Mouse (Mus musculus) left cerebral cortex, adult 18-20 months (tissue): Measurements from ENCODE around the gene Cacfd1. TPM values are rescaled to one million over a fixed set of nuclear protein-coding genes. Genes with fewer than 3 reads are reported as not detected.

Experiments used
- DNase-seq, 2 experiments: peaks; one replicate each; pipeline ENCODE4 v3.0.0; 2021 to 2022; ENCODE audit warnings: low spot score in 2 of 2, mixed read lengths in 1 of 2
- total RNA-seq, 2 experiments: library from RNA; stranded (reverse); gene quantifications; 2 replicates each; pipeline ENCODE4 v1.2.3; 2021

Gene Cacfd1
- total RNA-seq, 2 experiments from 2014 or later: 46.8 to 47.0 TPM

- DNase-seq: peak in 1 of 2 experiments; percentile 34
Measured at GRCm38 (mm10) chr2:27070247-27070813, 60.6 kb downstream of the Cacfd1 start.

Other genes starting within 250 kb of the Cacfd1 start
- gene Abo, start 144.9 kb upstream of the Cacfd1 start, total RNA-seq: not detected
- 10 to 100 TPM; 27.1 to 29.1 TPM for gene Surf6, start 107.0 kb upstream of the Cacfd1 start, total RNA-seq
- 10 to 100 TPM; 42.5 to 49.2 TPM for gene Med22, start 99.2 kb upstream of the Cacfd1 start, total RNA-seq
- gene Rpl7a, start 99.2 kb upstream of the Cacfd1 start, total RNA-seq: 100 to 1,000 TPM; 228 to 233 TPM
- gene Surf2, start 93.6 kb upstream of the Cacfd1 start, total RNA-seq: 10 to 100 TPM; 35.3 to 39.9 TPM
- gene Surf1, start 93.4 kb upstream of the Cacfd1 start, total RNA-seq: 100 to 1,000 TPM; 106 to 118 TPM
- 10 to 100 TPM; 44.9 to 52.7 TPM for gene Surf4, start 76.0 kb upstream of the Cacfd1 start, total RNA-seq
- not detected for gene Stkld1, start 75.9 kb upstream of the Cacfd1 start, total RNA-seq
- 10 to 100 TPM; 55.5 to 66.5 TPM for gene Rexo4, start 45.5 kb upstream of the Cacfd1 start, total RNA-seq
- gene Adamts13, start 36.5 kb upstream of the Cacfd1 start, total RNA-seq: 1 to 10 TPM; 1.3 to 2.7 TPM
- 10 to 100 TPM; 21.5 to 27.5 TPM for gene Slc2a6, start 18.1 kb downstream of the Cacfd1 start, total RNA-seq
- gene Mymk, start 62.3 kb downstream of the Cacfd1 start, total RNA-seq: under 1 TPM; 0.52 to 1.00 TPM
- 10 to 100 TPM; 15.5 to 21.8 TPM for gene Adamtsl2, start 69.5 kb downstream of the Cacfd1 start, total RNA-seq
- 100 to 1,000 TPM in 1 of 2 experiments, 10 to 100 TPM in 1; 98.9 to 107 TPM for gene Fam163b, start 132.6 kb downstream of the Cacfd1 start, total RNA-seq
- under 1 TPM; 0.23 to 0.26 TPM for gene Dbh, start 155.3 kb downstream of the Cacfd1 start, total RNA-seq
- 1 to 10 TPM; 6.3 to 6.7 TPM for gene Sardh, start 238.4 kb downstream of the Cacfd1 start, total RNA-seq